Mouse (Mus musculus) brain, embryonic 14.5 days (tissue): ENCODE results near the gene Pmpcb.

ENCODE experiments used
- CTCF ChIP-seq: fragments of 200-500 bp; IDR thresholded peaks from 2 replicates; pipeline ENCODE4 v1.5.1; 2012; ENCODE audit warnings: inconsistent platforms, mild to moderate bottlenecking, moderate library complexity, borderline replicate concordance; ENCODE audit not compliant: insufficient read depth, insufficient read length; ENCODE audit errors: extremely low read depth
- POLR2A ChIP-seq: fragments of 200-500 bp; IDR thresholded peaks from 2 replicates; pipeline ENCODE4 v1.6.1; 2012; ENCODE audit warnings: mild to moderate bottlenecking, inconsistent platforms, borderline replicate concordance; ENCODE audit not compliant: poor library complexity, insufficient read depth, insufficient read length, severe bottlenecking; ENCODE audit errors: extremely low read depth

GRCm38 (mm10) chr5:21714447-21714846 lies 22.5 kb upstream of the Pmpcb start:
- TF ChIP-seq CTCF, result no peak
- TF ChIP-seq POLR2A, result no peak
